Mouse (Mus musculus) olfactory bulb, adult 2 months (tissue): ENCODE results near the gene Tep1.

ENCODE experiments used
- CTCF ChIP-seq: fragments of 200-500 bp; IDR thresholded peaks from 2 replicates; pipeline ENCODE4 v1.5.1; 2012; ENCODE audit warnings: low read depth, mild to moderate bottlenecking, low read length, moderate library complexity; ENCODE audit not compliant: insufficient read depth
- POLR2A ChIP-seq: fragments of 200-500 bp; IDR thresholded peaks from 2 replicates; pipeline ENCODE4 v1.6.1; 2012; ENCODE audit warnings: mild to moderate bottlenecking, low read depth, low read length, moderate library complexity; ENCODE audit not compliant: insufficient read depth

- no peak for TF ChIP-seq CTCF
- TF ChIP-seq POLR2A, result no peak
These were observed 1.7 kb downstream of the Tep1 start for GRCm38 (mm10) chr14:50868656-50869055.
